Mouse (Mus musculus): ENCODE measurements around the gene Ccdc58. TPM values are rescaled to one million over a fixed set of nuclear protein-coding genes. Genes with fewer than 3 reads are reported as not detected.
"Not testable (repeated sequence)": the region's sequence is repeated elsewhere in the genome, so short reads cannot be mapped to it uniquely, and the experiment has no call there.

The Ccdc58 gene
- polyA plus RNA-seq, 1 experiment: 10.9 TPM

GRCm38 (mm10) chr16:36074772-36075171 lies 3.3 kb downstream of the Ccdc58 start:
- no peak for DNase-seq (ENCODE audit: low read depth)

GRCm38 (mm10) chr16:36079916-36080315 lies 8.4 kb downstream of the Ccdc58 start:
- no peak for DNase-seq (ENCODE audit: low read depth)

DNA sequence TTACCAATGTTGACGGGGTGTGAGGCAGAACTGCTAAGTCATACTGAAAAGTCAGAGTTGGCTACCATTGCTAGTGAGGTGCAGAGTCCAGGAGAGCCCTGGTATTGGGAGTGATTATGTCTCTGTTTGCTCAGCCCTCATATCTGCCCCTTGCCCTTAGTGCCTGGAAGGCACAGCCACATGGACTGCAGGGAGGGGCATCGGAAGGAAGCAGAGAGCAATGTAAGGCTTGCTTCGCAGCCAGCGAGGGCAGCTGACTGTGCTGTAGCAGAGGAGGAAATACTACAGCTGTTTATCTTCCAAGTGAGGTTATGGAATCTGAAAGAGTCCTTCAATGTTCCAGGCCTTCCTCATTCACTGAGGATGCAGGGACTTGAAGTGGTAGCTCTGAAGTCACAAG lies 16.4 kb downstream of the Ccdc58 start:
- no peak for DNase-seq (ENCODE audit: low read depth)

- no peak for DNase-seq (ENCODE audit: low read depth)
Measured at GRCm38 (mm10) chr16:36089065-36089464, 17.6 kb downstream of the Ccdc58 start.

GRCm38 (mm10) chr16:36089850-36090616 lies 18.5 kb downstream of the Ccdc58 start:
- no peak for DNase-seq (ENCODE audit: low read depth)

DNA sequence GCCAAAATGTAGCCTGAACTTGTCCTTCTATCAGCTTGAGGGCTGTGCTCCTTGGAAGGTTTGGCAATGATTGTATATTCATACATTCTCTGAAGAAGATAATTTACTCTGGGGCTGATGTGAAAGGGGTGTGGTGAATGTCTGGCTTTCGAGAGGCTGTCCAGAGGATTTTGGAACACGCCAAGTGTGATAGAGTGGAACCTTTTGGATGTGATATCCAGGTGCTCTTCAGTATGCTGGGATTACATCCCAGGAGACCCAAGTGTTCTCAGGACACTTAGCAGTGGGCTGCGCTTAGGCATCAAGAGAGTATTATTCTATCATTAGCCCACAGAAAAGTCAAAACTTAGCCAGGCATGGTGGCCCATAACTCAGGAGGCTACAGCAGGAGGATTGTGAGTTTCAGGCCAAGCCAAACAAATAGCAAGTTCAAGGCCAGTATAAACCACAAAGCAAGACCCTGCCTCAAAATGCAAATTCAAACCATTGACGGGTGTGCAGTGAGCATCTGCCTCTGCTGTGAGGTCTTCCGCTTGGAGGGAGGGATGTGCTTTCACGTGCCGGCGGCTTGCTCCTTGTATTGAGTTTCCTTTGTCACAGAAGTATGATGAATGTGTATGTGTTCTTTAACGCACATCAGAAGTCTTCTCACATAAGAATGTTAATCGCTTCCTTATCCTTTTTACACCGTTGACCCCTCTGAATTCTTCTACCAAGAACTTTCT lies 19.5 kb downstream of the Ccdc58 start:
- no peak for DNase-seq (ENCODE audit: low read depth)

DNA sequence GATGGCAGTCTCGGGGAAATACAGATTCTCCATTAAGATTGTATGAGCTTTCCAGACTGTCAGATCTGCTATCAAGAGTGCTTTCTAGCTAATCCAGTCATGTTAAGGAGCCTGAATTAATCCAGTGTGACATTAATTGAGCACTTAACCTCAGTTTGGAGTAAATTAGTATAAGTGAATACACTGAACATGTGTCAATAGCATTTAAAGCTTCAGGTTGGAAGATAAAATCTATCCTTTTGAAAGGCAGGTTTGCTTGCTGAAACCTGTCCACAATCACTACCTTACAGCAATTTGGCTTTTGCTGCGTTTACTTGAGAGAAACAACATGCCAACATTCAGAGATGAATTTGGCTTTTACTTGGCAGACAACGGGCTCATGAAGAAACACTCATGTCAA lies 22.6 kb downstream of the Ccdc58 start:
- peak; percentile 99 for DNase-seq (ENCODE audit: low read depth)

GRCm38 (mm10) chr16:36097813-36098499 lies 26.5 kb downstream of the Ccdc58 start:
- not testable (repeated sequence) for DNase-seq (ENCODE audit: low read depth)

DNA sequence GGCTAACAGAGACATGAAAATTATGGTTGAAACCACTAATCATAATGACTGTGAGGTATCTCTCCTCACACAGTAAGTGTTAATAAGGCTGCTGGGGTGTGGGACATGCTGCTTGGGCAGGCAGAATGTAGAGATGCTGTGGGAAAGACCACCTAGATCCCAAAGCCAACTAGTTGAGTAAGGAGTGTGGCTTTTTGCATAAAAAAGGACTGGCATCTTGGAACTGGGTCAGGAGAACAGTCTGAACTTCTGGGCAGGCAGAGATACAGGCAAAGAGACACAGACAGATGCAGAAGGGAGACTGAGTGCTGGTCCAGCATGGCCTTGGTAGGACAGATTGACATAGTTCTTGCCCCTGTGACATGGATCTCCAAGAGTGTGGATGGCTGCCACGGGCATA lies 30.0 kb downstream of the Ccdc58 start:
- DNase-seq (ENCODE audit: low read depth): no peak

DNA sequence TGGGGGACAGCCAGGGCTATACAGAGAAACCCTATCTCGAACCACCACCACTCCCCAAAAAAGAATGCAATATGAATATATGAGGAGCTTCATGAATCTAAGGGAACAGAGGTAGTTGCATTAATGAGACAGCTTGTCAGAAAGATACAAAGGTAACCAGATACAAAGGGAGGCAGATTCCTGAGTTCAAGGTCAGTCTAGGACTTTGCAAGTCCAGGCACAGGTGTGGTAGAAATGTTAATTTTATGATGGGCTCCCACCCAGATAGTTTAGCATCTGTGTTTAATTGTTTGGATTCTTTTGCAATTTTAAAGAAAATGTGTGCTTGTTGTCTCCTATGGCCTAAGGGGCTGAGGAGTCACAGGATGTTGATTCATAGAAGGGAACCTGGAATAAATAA lies 30.7 kb downstream of the Ccdc58 start:
- no peak for DNase-seq (ENCODE audit: low read depth)

DNA sequence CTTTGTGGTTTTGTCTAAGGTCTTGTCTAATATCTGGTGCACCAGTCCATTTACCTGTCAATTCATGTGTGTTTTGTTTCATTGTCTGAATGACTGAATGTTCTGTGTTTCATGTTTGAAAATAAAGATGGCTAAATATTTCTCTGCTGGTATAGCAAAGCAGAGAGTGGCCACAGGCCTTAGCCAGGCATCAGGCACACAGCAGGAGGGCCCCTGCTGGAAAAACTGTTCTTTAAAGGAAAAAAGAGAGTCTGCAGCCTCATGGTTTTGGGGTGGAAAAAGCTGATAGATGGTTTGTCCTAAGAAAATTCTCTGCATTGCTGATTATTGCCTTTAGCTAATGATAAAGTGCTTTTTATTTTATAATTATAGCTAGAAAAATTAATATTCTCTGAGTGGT lies 40.0 kb downstream of the Ccdc58 start:
- DNase-seq (ENCODE audit: low read depth): not testable (repeated sequence)

- DNase-seq (ENCODE audit: low read depth): not testable (repeated sequence)
Measured at GRCm38 (mm10) chr16:36115751-36116150, 44.3 kb downstream of the Ccdc58 start.

GRCm38 (mm10) chr16:36128092-36128491 lies 56.6 kb downstream of the Ccdc58 start:
- no peak for DNase-seq (ENCODE audit: low read depth)

GRCm38 (mm10) chr16:36131141-36131540 lies 59.7 kb downstream of the Ccdc58 start, which contains the start of gene Csta1:
Csta1 (minus strand) TSS chr16:36131241.
- DNase-seq (ENCODE audit: low read depth): no peak

- DNase-seq (ENCODE audit: low read depth): no peak
Measured at GRCm38 (mm10) chr16:36138201-36138600, 66.7 kb downstream of the Ccdc58 start.

Other genes starting within 250 kb of the Ccdc58 start
- gene Parp14, start 200.1 kb upstream of the Ccdc58 start, polyA plus RNA-seq (2012; rRNA removed): 3.5 and 5.0 TPM in 2 replicates
- 7.3 and 10.4 TPM in 2 replicates for gene Parp9, start 133.2 kb upstream of the Ccdc58 start, polyA plus RNA-seq (2012; rRNA removed)
- gene Dtx3l, start 132.5 kb upstream of the Ccdc58 start, polyA plus RNA-seq (2012; rRNA removed): 6.3 and 7.1 TPM in 2 replicates
- 8.9 and 9.4 TPM in 2 replicates for gene Kpna1, start 92.9 kb upstream of the Ccdc58 start, polyA plus RNA-seq (2012; rRNA removed)
- 2.8 and 2.9 TPM in 2 replicates for gene Wdr5b, start 30.5 kb upstream of the Ccdc58 start, polyA plus RNA-seq (2012; rRNA removed)
- gene Fam162a, start 91 bp upstream of the Ccdc58 start, polyA plus RNA-seq (2012; rRNA removed): 41.6 and 64.5 TPM in 2 replicates
- 0.05 TPM in 1 of 2 replicates, not detected in the other for gene Csta1, start 59.6 kb downstream of the Ccdc58 start, polyA plus RNA-seq (2012; rRNA removed)
- gene Stfa2l1, start 85.1 kb downstream of the Ccdc58 start, polyA plus RNA-seq (2012; rRNA removed): not detected in 2 replicates
- gene Gm5483, start 112.5 kb downstream of the Ccdc58 start, polyA plus RNA-seq (2012; rRNA removed): not detected in 2 replicates
- gene Gm5416, start 138.7 kb downstream of the Ccdc58 start, polyA plus RNA-seq (2012; rRNA removed): not detected in 2 replicates
- 0.20 TPM in 1 of 2 replicates, not detected in the other for gene 2010005H15Rik, start 149.8 kb downstream of the Ccdc58 start, polyA plus RNA-seq (2012; rRNA removed)
- not detected in 2 replicates for gene Stfa1, start 205.3 kb downstream of the Ccdc58 start, polyA plus RNA-seq (2012; rRNA removed)

All from gonadal fat pad, adult 2 months (tissue).